Mouse (Mus musculus) urinary bladder, postnatal 36 days (tissue): ENCODE data around the gene Ryr1.
A peak's percentile ranks its signal among the peaks of the same experiment; 100 is the strongest.
"Not testable (repeated sequence)": the region's sequence is repeated elsewhere in the genome, so short reads cannot be mapped to it uniquely, and the experiment has no call there.

Experiments used
- DNase-seq, 2 experiments: peaks; one replicate each; pipeline ENCODE4 v3.0.0; 2022; ENCODE audit warnings: low spot score in 2 of 2, mixed read lengths in 1 of 2

The Ryr1 gene

DNA sequence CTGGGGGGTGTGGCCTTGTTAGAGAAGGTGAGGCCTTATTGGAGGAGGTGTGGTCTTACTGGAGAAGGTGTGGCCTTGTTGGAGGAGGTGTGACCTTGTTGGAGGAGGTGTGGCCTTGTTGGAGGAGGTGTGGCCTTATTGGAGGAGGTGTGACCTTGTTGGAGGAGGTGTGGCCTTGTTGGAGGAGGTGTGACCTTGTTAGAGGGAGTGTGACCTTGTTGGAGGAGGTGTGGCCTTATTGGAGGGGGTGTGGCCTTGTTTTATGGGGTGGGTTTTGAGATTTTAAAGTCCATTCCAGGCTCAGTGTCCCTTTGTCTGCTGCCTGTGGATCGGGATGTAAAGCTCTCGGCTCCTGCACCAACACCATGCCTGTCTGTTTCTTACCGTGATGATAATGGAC is 40.6 kb downstream of the Ryr1 start:
- no peak for DNase-seq

GRCm38 (mm10) chr7:29079419-29079950 is 45.5 kb downstream of the Ryr1 start:
- no peak for DNase-seq

DNA sequence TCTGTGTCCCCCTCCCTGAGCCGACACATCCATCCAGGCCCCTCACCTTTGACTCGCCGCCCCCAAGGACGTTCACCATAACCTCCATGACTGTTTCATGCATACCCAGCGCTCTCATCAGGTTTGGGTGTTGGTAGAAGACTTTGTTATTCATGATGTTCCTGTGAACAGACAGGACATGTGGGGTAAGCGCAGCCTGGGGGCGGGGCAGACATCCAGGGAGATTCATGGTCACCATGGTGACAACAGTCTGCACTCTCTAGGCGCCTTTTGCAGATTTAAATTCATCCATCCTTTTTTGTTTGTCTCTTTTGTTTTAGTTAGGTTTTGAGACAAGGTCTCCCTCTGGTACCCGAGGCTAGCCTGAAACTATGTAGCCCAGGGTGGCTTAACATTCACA is 48.0 kb downstream of the Ryr1 start:
- DNase-seq, result no peak

GRCm38 (mm10) chr7:29075208-29075607 is 49.8 kb downstream of the Ryr1 start:
- no peak for DNase-seq

- no peak for DNase-seq
Observed at GRCm38 (mm10) chr7:29072689-29073088, 52.3 kb downstream of the Ryr1 start.

- DNase-seq, result no peak
Observed at GRCm38 (mm10) chr7:29071169-29071891, 53.6 kb downstream of the Ryr1 start.

DNA sequence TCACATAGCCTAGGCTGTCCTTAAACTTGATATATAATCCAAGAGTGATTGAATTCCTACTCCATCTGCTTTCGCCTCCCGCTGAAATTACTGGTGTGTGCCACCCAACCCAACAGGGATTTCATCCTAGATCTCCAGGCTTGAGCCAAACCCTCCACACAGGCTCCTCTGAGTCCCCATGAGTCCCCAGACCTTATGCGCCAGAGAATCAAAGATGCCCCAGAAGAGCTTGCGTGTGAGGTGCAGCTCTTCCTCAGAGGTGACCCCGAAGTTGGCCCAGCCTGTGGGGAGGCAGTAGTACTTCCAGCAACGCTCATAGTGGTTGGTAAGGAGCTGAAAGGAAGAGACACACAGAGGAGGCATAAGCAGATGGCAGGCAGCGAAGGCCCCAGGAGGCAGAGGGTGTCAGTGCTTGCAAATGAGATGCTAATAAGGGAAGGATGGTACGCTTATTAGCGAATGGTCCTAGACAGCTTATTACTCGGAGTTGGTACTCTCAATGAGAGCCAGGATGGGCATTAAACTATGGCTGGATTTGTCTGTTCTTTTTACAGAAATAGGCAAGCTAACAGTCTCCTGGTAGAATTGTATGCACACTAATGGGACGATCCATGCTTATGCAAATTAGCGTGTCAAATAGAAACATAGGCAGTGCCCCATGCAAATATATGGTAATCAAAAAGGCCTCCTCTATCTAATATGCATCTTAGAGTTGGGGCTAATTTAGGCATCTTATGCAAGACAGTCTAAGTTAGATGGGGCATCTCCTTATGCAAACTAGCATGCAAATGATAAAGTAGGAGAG is 54.4 kb downstream of the Ryr1 start:
- no peak for DNase-seq

GRCm38 (mm10) chr7:29067758-29068157 is 57.2 kb downstream of the Ryr1 start:
- peak; percentile 15 to 26 for DNase-seq

DNA sequence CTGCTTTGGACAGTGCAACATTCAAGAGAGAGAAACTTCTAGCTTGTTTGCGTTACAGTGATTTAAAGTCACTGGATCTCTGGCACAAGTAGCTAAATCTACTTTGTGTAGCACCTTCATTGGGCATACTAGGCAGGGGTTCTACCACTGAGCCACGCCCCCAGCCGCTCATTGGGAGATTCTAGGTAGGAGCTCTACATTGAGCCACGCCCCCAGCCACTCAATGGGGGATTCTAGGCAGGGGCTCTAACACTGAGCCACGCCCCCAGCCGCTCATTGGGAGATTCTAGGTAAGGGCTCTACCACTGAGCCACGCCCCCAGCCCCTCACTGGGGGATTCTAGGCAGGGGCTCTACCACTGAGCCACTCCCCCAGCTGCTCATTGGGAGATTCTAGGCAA is 61.5 kb downstream of the Ryr1 start:
- not testable (repeated sequence) for DNase-seq

DNA sequence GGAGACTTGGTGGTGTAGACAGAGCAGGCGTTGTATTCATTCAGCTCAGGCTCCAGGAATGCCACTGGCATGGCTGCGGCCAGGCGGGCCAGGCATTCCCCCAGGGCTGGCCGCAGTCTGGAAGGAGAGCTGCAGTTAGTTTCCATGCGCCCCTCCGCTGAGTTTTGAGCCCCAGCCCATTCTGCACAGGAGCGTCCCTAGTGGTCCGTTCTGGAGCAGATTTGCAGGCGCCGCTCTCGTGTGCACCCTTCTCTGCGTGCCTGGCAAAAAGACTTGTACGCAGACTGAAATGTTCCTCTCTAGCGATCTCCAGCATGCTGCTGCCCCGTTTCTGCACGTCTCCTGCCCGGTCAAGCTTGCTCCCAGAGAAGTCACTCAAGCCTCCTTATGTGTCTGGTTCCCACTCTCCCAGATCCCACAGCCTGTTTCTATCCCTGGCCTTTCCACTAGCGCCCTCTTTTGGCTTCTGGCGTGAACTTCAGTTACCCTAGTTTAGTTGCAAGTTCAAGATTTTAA is 63.4 kb downstream of the Ryr1 start:
- DNase-seq, result no peak

DNA sequence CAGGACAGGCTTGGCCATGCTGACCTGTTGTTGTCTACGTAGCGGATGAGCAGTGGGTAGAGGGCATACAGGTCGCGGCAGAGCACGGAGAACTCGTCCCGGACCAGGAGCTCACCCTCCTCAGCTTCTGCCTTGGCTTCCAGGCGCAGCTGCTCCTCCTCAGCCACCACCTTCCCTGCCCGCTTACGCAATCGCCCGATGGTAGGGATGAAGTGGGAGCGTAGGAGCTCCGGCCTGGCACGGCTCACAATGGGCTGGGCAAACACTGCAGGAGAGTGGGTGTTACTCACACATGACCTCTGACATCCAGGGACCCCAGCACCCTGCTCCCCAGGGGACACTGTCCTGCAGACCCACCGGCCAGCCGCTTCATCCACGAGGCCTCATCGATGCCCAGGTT is 65.5 kb downstream of the Ryr1 start:
- DNase-seq, result no peak

DNA sequence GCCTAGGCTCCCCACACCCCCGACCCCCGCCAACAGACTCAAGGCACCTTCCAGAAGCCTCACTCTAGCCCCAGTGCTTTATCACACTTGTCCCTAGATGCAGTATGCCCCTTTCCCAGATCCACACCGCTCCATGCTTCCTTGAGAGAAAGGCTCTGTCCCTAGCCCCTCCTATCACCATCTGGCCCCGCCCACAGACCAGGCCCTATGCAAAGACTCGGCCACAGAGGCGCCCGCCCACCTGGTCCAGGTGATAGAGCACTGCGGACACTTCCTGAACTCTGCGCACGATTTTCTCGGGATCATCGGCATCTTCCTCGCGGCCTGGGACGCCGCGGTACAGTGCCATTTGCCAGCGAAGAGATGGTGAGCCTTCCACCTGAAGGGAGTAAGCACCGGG is 72.2 kb downstream of the Ryr1 start:
- DNase-seq, result no peak

GRCm38 (mm10) chr7:29050797-29051196 is 74.2 kb downstream of the Ryr1 start:
- no peak for DNase-seq

- DNase-seq, result no peak
Observed at GRCm38 (mm10) chr7:29048615-29049014, 76.4 kb downstream of the Ryr1 start.

DNA sequence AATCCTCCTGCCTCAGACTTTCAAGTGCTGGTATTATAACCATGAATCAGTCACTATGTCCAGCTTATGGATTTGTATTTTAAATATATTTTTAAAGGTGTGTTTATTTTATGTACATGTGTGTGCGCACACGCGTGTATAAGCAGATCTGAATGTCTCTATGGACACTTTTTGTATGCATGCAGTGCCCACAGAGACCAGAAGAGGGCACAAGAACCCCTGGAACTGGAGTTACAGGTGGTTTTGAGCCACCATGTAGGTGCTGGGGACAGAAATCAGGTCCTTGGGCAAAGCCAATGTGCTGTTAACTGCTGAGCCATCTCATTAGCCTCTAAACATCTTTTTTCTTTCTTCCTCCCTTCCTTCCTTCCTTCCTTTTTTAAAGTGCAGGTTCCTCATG is 76.9 kb downstream of the Ryr1 start:
- DNase-seq, result no peak

DNA sequence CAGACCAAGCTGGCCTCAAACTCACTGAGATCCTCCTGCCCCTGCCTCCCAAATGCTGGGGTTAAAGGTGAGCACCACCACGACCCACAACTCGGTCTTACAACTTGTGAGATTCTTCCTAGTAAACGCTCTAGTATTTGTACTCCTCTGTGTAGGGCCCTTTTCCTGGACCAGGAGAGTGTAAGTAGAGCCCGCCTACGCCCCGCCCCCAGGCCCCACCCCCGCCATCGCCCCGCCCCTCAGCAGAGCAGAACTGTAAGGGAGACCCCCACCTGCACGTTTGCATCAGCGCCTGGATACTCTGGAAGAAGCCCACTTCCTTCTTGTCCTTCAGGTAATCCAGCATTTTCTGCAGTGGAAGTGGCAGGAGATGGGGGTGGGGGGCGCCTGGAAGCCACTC is 78.4 kb downstream of the Ryr1 start:
- no peak for DNase-seq

DNA sequence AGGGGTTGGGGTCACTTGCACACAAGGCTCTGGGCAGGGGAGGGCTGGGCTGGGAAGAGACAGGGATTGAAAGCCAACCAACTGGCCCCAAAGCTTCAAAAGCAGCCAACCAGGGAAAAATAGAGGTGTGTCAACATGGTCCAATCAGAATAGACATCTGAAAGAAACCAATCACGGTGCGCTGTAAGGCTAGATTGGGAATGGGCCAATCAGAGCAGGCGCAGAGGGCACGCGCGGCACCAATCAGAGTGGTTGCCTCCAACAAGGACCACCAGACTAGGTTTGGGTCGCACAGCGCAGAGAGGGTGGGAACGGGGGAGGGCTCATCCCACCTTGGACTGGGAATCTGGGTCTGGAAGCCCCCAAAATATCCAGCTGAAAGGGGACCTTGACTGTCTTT is 80.7 kb downstream of the Ryr1 start:
- no peak for DNase-seq

DNA sequence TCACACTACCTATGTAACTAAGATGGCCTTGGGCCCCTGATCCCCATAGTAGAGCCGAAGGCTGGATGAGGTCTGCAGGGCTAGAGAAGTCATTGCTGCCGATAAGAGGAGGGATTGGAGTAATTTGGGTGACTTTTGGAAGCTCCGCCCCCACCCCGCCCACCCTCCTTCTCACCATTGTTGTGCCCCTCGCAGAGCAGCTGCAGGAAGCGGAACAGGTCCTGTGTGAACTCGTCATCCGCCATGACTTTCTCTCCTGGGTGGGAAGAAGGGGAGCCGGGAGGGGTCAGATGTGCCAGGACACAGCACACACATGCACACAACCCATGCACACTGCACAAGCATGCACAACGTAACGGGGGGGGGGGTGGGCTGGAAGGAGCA is 81.3 kb downstream of the Ryr1 start:
- DNase-seq, result no peak

- peak; percentile 71 to 80 for DNase-seq
Observed at GRCm38 (mm10) chr7:29043016-29043673, 81.8 kb downstream of the Ryr1 start.

- DNase-seq, result no peak
Observed at GRCm38 (mm10) chr7:29041194-29041593, 83.8 kb downstream of the Ryr1 start.

DNA sequence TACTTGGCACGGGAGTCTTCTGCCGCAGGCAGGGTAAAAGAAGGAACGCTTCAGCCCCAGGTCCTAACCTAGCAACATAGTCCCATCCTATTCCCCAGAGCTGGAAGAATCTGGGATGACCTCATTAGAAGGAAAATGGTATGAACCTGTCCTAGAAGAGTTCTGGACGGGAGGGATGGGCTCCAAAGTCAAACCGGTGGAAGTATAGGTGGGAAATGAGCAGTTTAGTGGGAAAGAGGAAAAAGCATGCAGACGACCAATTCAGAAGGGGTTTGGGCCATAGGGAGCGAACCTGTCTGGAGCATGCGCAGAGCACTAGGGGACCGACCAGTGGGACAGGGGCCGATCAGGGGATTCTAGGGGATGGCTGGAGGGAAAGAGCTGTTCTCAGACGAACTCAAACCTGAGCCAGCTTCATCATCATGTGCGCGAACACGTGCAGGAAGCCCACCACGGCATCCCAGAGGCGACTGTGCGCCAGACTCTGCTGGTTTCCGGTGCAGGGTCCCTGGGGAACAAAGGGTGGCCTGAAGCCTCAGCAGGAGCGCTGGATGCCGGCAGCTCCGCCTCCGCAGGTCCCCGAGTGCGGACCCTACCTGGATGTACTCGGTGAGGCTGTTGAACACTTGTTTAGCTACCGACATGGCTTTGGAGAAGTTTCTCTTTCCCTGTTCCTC is 84.9 kb downstream of the Ryr1 start:
- DNase-seq, result no peak

- peak; percentile 81 to 84 for DNase-seq
Observed at GRCm38 (mm10) chr7:29039604-29039984, 85.4 kb downstream of the Ryr1 start.
